ENCODE assay signal across 31 mouse cellular contexts in genomic region chr17:68112763-68113330, GRCm38 (mm10).
DNase-seq lines count a peak whose midpoint lies in the region; ATAC-seq and TF ChIP-seq lines count a peak whose summit lies in the region.
"Had no signal": no experiment of that assay in that cellular context is flagged by ENCODE, and none has a peak within 500 bp of the region (broad histone marks: within the 10 kb centered on the region; RNA-seq: fewer than 3 reads in every experiment).

No protein-coding gene starts in this region.

- DNase-seq in intestine, embryonic 14.5 days (ENCODE audit: low spot score), result peak; percentile 34
- DNase-seq in limb, embryonic 10.5 days (ENCODE audit: low spot score), result no peak
- DNase-seq in lung, embryonic 14.5 days, result peak; percentile 74
- DNase-seq in lung, postnatal 14 days, result peak; percentile 41
- DNase-seq in layer of hippocampus, adult 9-11 months, result no peak
- no peak for DNase-seq in adrenal gland, postnatal 10 days
- DNase-seq: adrenal gland, postnatal 14 days; cerebellum, adult 11 months; cerebellum, adult 9-10 months; cerebellum, postnatal 36 days; gastrocnemius, postnatal 25 days; heart, adult 18-20 months; heart, postnatal 4 days; kidney, adult 18-20 months; kidney, postnatal 25 days; layer of hippocampus, postnatal 36 days; left cerebral cortex, postnatal 4 days; liver, postnatal 0 days; right cerebral cortex, postnatal 4 days; thymus, adult 18-20 months; thymus, postnatal 25 days had no signal

- no peaks in the 10 kb centered on the region for H3K27me3 ChIP-seq in intestine, embryonic 14.5 days (replicated peaks; ENCODE audit: control insufficient read depth, insufficient read depth, low read length)
- H3K27me3 ChIP-seq in intestine, postnatal 0 days (replicated peaks; ENCODE audit: control insufficient read depth, insufficient read depth, low read length), result no peaks in the 10 kb centered on the region
- H3K27me3 ChIP-seq in limb, embryonic 12.5 days, result no peaks in the 10 kb centered on the region
- H3K27me3 ChIP-seq in limb, embryonic 10.5 days (ENCODE audit: low read depth, poor library complexity, severe bottlenecking), result no peaks in the 10 kb centered on the region
- H3K27me3 ChIP-seq in lung, embryonic 14.5 days (ENCODE audit: insufficient read depth, low read length), result no peaks in the 10 kb centered on the region
- H3K27me3 ChIP-seq: hindbrain, embryonic 13.5 days; liver, embryonic 12.5 days; midbrain, embryonic 12.5 days; neural tube, embryonic 15.5 days had no signal

- H3K27ac ChIP-seq in intestine, embryonic 14.5 days (ENCODE audit: low read depth), result no peak overlapping the region
- no peak overlapping the region for H3K27ac ChIP-seq in intestine, postnatal 0 days (ENCODE audit: low read depth, low read length)
- H3K27ac ChIP-seq in limb, embryonic 12.5 days, result peak overlapping the region; percentile 18
- H3K27ac ChIP-seq in limb, embryonic 10.5 days, result no peak overlapping the region
- H3K27ac ChIP-seq in lung, embryonic 14.5 days (ENCODE audit: low read depth), result peak overlapping the region; percentile 19; the same call in 1 of the 2 replicates
- H3K27ac ChIP-seq: hindbrain, embryonic 13.5 days; liver, embryonic 12.5 days; midbrain, embryonic 12.5 days; neural tube, embryonic 15.5 days; stomach, postnatal 0 days had no signal

- H3K4me2 ChIP-seq in intestine, embryonic 14.5 days (ENCODE audit: low read length), result no peak overlapping the region
- no peak overlapping the region for H3K4me2 ChIP-seq in intestine, postnatal 0 days (replicated peaks; ENCODE audit: low read depth)
- no peak overlapping the region for H3K4me2 ChIP-seq in limb, embryonic 12.5 days
- H3K4me2 ChIP-seq in lung, embryonic 14.5 days, result no peak overlapping the region
- H3K4me2 ChIP-seq: heart, embryonic 11.5 days; hindbrain, embryonic 13.5 days; liver, embryonic 12.5 days; midbrain, embryonic 12.5 days; neural tube, embryonic 15.5 days had no signal

- no peaks in the 10 kb centered on the region for H3K4me1 ChIP-seq in intestine, embryonic 14.5 days (replicated peaks; ENCODE audit: control insufficient read depth, insufficient read depth, low read length)
- no peaks in the 10 kb centered on the region for H3K4me1 ChIP-seq in intestine, postnatal 0 days (replicated peaks; ENCODE audit: control insufficient read depth, insufficient read depth, low read length)
- peaks cover 25% of the 10 kb centered on the region for H3K4me1 ChIP-seq in limb, embryonic 12.5 days (replicated peaks)
- peaks cover 14% of the 10 kb centered on the region for H3K4me1 ChIP-seq in limb, embryonic 10.5 days
- H3K4me1 ChIP-seq in lung, embryonic 14.5 days (ENCODE audit: insufficient read depth), result peaks cover 7% of the 10 kb centered on the region
- H3K4me1 ChIP-seq: hindbrain, embryonic 13.5 days; liver, embryonic 12.5 days; midbrain, embryonic 12.5 days had no signal

- H3K9me3 ChIP-seq in intestine, embryonic 14.5 days (ENCODE audit: control insufficient read depth, low read length), result no peaks in the 10 kb centered on the region
- H3K9me3 ChIP-seq in intestine, postnatal 0 days (ENCODE audit: control insufficient read depth), result no peaks in the 10 kb centered on the region
- no peaks in the 10 kb centered on the region for H3K9me3 ChIP-seq in limb, embryonic 12.5 days
- H3K9me3 ChIP-seq in limb, embryonic 10.5 days (replicated peaks), result no peaks in the 10 kb centered on the region
- no peaks in the 10 kb centered on the region for H3K9me3 ChIP-seq in lung, embryonic 14.5 days (ENCODE audit: low read depth, low read length)
- H3K9me3 ChIP-seq: hindbrain, embryonic 13.5 days; liver, embryonic 12.5 days; midbrain, embryonic 12.5 days; neural tube, embryonic 15.5 days had no signal

- WGBS in intestine, embryonic 14.5 days, result 71% methylated on average over 5 of the region's 5 CpGs
- 55% methylated on average over 5 of the region's 5 CpGs for WGBS in intestine, postnatal 0 days
- 40% methylated on average over 5 of the region's 5 CpGs for WGBS in limb, embryonic 12.5 days
- 75% methylated on average over 5 of the region's 5 CpGs for WGBS in limb, embryonic 10.5 days
- 45% methylated on average over 5 of the region's 5 CpGs for WGBS in lung, embryonic 14.5 days

- no peak for ATAC-seq in intestine, embryonic 14.5 days (replicated peaks; ENCODE audit: low FRiP score, low TSS enrichment, low read depth)
- ATAC-seq in intestine, postnatal 0 days, result no peak
- peak; percentile 29 for ATAC-seq in limb, embryonic 12.5 days (ENCODE audit: insufficient number of reproducible peaks, insufficient read depth, low FRiP score, low TSS enrichment, low read depth)
- peak; percentile 83 for ATAC-seq in lung, embryonic 14.5 days (ENCODE audit: insufficient read depth)
- ATAC-seq: forebrain, embryonic 14.5 days; liver, embryonic 12.5 days; liver, postnatal 0 days had no signal

- no peak for TF ChIP-seq CTCF in intestine, postnatal 0 days (IDR thresholded peaks at IDR 0.05; ENCODE audit: low read depth)
- TF ChIP-seq CTCF in lung, embryonic 14.5 days (IDR thresholded peaks at IDR 0.05; ENCODE audit: low read depth), result no peak

- no peaks in the 10 kb centered on the region for H3K36me3 ChIP-seq in intestine, embryonic 14.5 days (ENCODE audit: control insufficient read depth, insufficient read depth, low read length)
- H3K36me3 ChIP-seq in intestine, postnatal 0 days (ENCODE audit: control insufficient read depth, insufficient read depth), result no peaks in the 10 kb centered on the region
- no peaks in the 10 kb centered on the region for H3K36me3 ChIP-seq in limb, embryonic 12.5 days
- H3K36me3 ChIP-seq in limb, embryonic 10.5 days, result no peaks in the 10 kb centered on the region
- no peaks in the 10 kb centered on the region for H3K36me3 ChIP-seq in lung, embryonic 14.5 days (ENCODE audit: insufficient read depth)
- H3K36me3 ChIP-seq: G1E; hindbrain, embryonic 13.5 days; liver, embryonic 12.5 days; midbrain, embryonic 12.5 days; neural tube, embryonic 15.5 days had no signal

- H3K9ac ChIP-seq in intestine, embryonic 14.5 days (ENCODE audit: low read length), result no peak overlapping the region
- H3K9ac ChIP-seq in intestine, postnatal 0 days (ENCODE audit: low read depth, low read length), result no peak overlapping the region
- no peak overlapping the region for H3K9ac ChIP-seq in limb, embryonic 12.5 days (replicated peaks)
- no peak overlapping the region for H3K9ac ChIP-seq in lung, embryonic 14.5 days
- H3K9ac ChIP-seq: hindbrain, embryonic 13.5 days; liver, embryonic 12.5 days; liver, postnatal 0 days; midbrain, embryonic 12.5 days; neural tube, embryonic 15.5 days had no signal

- no peak overlapping the region for H3K4me3 ChIP-seq in intestine, embryonic 14.5 days (ENCODE audit: low read depth, low read length)
- no peak overlapping the region for H3K4me3 ChIP-seq in intestine, postnatal 0 days (ENCODE audit: low read depth, low read length)
- no peak overlapping the region for H3K4me3 ChIP-seq in limb, embryonic 12.5 days (replicated peaks)
- H3K4me3 ChIP-seq in limb, embryonic 10.5 days, result no peak overlapping the region
- no peak overlapping the region for H3K4me3 ChIP-seq in lung, embryonic 14.5 days (ENCODE audit: low read depth, low read length)
- H3K4me3 ChIP-seq: hindbrain, embryonic 13.5 days; liver, embryonic 12.5 days; midbrain, embryonic 12.5 days; neural tube, embryonic 15.5 days had no signal

Comparison
In these comparisons a context has a peak if more than half of its experiments do, and no peak if none do; other contexts are left out.
1. H3K27ac ChIP-seq: peak in limb, embryonic 12.5 days (single experiment) and lung, embryonic 14.5 days (single experiment); none in intestine, embryonic 14.5 days (single experiment), intestine, postnatal 0 days (single experiment) and limb, embryonic 10.5 days (single experiment).
2. ATAC-seq: peak in limb, embryonic 12.5 days (single experiment) and lung, embryonic 14.5 days (single experiment); none in intestine, embryonic 14.5 days (single experiment) and intestine, postnatal 0 days (single experiment).
3. DNase-seq: peak in intestine, embryonic 14.5 days (single experiment), lung, embryonic 14.5 days (single experiment) and lung, postnatal 14 days (single experiment); none in limb, embryonic 10.5 days (single experiment), layer of hippocampus, adult 9-11 months (single experiment) and adrenal gland, postnatal 10 days (single experiment).